Mouse (Mus musculus): ENCODE results near the gene Hspb8.
"Not testable (repeated sequence)": the region's sequence is repeated elsewhere in the genome, so short reads cannot be mapped to it uniquely, and the experiment has no call there.

The Hspb8 gene

GRCm38 (mm10) chr5:116426701-116427100 is 4.0 kb upstream of the Hspb8 start:
- no peak for DNase-seq

- not testable (repeated sequence) for DNase-seq
Measured at GRCm38 (mm10) chr5:116425709-116426108, 3.0 kb upstream of the Hspb8 start.

GRCm38 (mm10) chr5:116425273-116425672 is 2.6 kb upstream of the Hspb8 start:
- DNase-seq, result no peak

GRCm38 (mm10) chr5:116423746-116424145 is 1.1 kb upstream of the Hspb8 start:
- DNase-seq, result no peak

- DNase-seq, result no peak
Measured at GRCm38 (mm10) chr5:116421791-116422481, 728 bp downstream of the Hspb8 start.

GRCm38 (mm10) chr5:116420759-116421225 is 1.9 kb downstream of the Hspb8 start:
- DNase-seq, result no peak

GRCm38 (mm10) chr5:116420213-116420612 is 2.5 kb downstream of the Hspb8 start:
- DNase-seq, result no peak

- no peak for DNase-seq
Measured at GRCm38 (mm10) chr5:116419322-116420045, 3.2 kb downstream of the Hspb8 start.

GRCm38 (mm10) chr5:116416208-116416607 is 6.5 kb downstream of the Hspb8 start:
- no peak for DNase-seq

GRCm38 (mm10) chr5:116409689-116410590 is 12.7 kb downstream of the Hspb8 start:
- DNase-seq, result no peak

- DNase-seq, result no peak
Measured at GRCm38 (mm10) chr5:116408965-116409364, 13.7 kb downstream of the Hspb8 start.

- DNase-seq, result no peak
Measured at GRCm38 (mm10) chr5:116407936-116408335, 14.7 kb downstream of the Hspb8 start.

- no peak for DNase-seq
Measured at GRCm38 (mm10) chr5:116407321-116407720, 15.3 kb downstream of the Hspb8 start.

GRCm38 (mm10) chr5:116406507-116406906 is 16.2 kb downstream of the Hspb8 start:
- DNase-seq, result no peak

- no peak for DNase-seq
Measured at GRCm38 (mm10) chr5:116405934-116406333, 16.7 kb downstream of the Hspb8 start.

- DNase-seq, result no peak
Measured at GRCm38 (mm10) chr5:116404063-116404462, 18.6 kb downstream of the Hspb8 start.

GRCm38 (mm10) chr5:116400801-116401200 is 21.9 kb downstream of the Hspb8 start:
- DNase-seq, result no peak

- DNase-seq, result no peak
Measured at GRCm38 (mm10) chr5:116400042-116400730, 22.5 kb downstream of the Hspb8 start.

- DNase-seq, result no peak
Measured at GRCm38 (mm10) chr5:116396104-116396503, 26.6 kb downstream of the Hspb8 start.

GRCm38 (mm10) chr5:116392603-116393002 is 30.1 kb downstream of the Hspb8 start:
- no peak for DNase-seq

- no peak for DNase-seq
Measured at GRCm38 (mm10) chr5:116389856-116390542, 32.7 kb downstream of the Hspb8 start.

GRCm38 (mm10) chr5:116389321-116389720 is 33.3 kb downstream of the Hspb8 start:
- DNase-seq, result no peak
